Mouse (Mus musculus): ENCODE results near the gene Slc25a13. TPM values are rescaled to one million over a fixed set of nuclear protein-coding genes. Genes with fewer than 3 reads are reported as not detected.

Gene Slc25a13
- polyA plus RNA-seq, 1 experiment from 2014 or later: 55.2 TPM

GRCm38 (mm10) chr6:6175350-6175971 is 41.5 kb downstream of the Slc25a13 start:
- H3K27ac ChIP-seq: no peak overlapping the region
- H3K9ac ChIP-seq (ENCODE audit: low read depth, low read length): no peak overlapping the region
- DNase-seq (ENCODE audit: low spot score) (no peak), ATAC-seq (replicated peaks; ENCODE audit: low FRiP score, low read depth) (no peak)
- no peak overlapping the region for H3K4me3 ChIP-seq (replicated peaks; ENCODE audit: low read depth, low read length)
- H3K36me3 ChIP-seq (ENCODE audit: insufficient read depth, low read length): 0 out of 2 replicates have a peak, but pooled peaks cover 4% of the 10 kb centered on the region
- TF ChIP-seq CTCF (IDR thresholded peaks at IDR 0.05; ENCODE audit: low read depth): no peak
- WGBS: 80% methylated on average over 5 of the region's 5 CpGs
- no peak overlapping the region for H3K4me2 ChIP-seq (ENCODE audit: low read length)
- 0 out of 2 replicates have a peak, but pooled peaks cover 9% of the 10 kb centered on the region for H3K4me1 ChIP-seq (replicated peaks; ENCODE audit: insufficient read depth, low read length)
- H3K27me3 ChIP-seq (ENCODE audit: insufficient read depth, low read length): no peaks in the 10 kb centered on the region
- no peaks in the 10 kb centered on the region for H3K9me3 ChIP-seq (replicated peaks; ENCODE audit: low read length)

DNA sequence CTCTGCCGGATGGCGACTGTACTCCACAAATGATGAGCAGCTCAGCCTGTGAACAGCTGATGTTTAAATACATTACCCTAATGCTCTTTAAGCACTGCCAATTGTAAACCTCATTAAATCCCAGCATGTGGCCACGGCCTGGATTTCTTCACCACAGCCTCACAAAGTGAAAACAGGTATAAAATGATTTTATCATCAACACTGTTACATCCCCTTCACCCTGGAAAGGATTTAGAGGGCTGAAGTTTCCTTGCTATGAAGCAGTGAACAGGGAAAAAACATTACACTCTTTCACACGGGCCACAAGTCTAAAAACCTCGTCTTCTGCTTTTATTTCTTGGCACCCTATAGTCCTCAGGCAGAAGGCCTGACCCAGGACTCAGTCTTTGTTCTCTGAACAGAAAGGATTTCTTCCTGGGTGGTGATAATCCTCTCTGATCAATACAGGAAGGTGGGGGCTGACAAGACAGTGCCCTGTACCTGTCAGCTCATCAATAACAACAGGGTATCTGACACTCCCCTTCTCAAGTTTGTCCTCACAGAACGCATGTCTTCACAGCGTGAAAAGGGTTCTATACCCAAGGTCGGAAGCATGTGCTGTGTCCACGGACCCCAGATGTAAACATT is 42.9 kb downstream of the Slc25a13 start:
- H3K9ac ChIP-seq (ENCODE audit: low read depth, low read length): no peak overlapping the region
- TF ChIP-seq CTCF (IDR thresholded peaks at IDR 0.05; ENCODE audit: low read depth): no peak
- WGBS: 38% methylated on average over 9 of the region's 9 CpGs
- 0 out of 2 replicates have a peak, but pooled peaks cover 4% of the 10 kb centered on the region for H3K36me3 ChIP-seq (ENCODE audit: insufficient read depth, low read length)
- no peak overlapping the region for H3K4me2 ChIP-seq (ENCODE audit: low read length)
- H3K4me3 ChIP-seq (replicated peaks; ENCODE audit: low read depth, low read length): no peak overlapping the region
- no peaks in the 10 kb centered on the region for H3K27me3 ChIP-seq (ENCODE audit: insufficient read depth, low read length)
- no peak overlapping the region for H3K27ac ChIP-seq
- ATAC-seq (replicated peaks; ENCODE audit: low FRiP score, low read depth) (no peak), DNase-seq (ENCODE audit: low spot score) (no peak)
- H3K9me3 ChIP-seq (replicated peaks; ENCODE audit: low read length): no peaks in the 10 kb centered on the region
- 0 out of 2 replicates have a peak, but pooled peaks cover 9% of the 10 kb centered on the region for H3K4me1 ChIP-seq (replicated peaks; ENCODE audit: insufficient read depth, low read length)

- Histone ChIP-seq H3K4me1 (replicated peaks; ENCODE audit: insufficient read depth, low read length) (0 out of 2 replicates have a peak, but pooled peaks cover 11% of the 10 kb centered on the region), H3K27me3 (ENCODE audit: insufficient read depth, low read length) (no peaks in the 10 kb centered on the region), H3K9ac (ENCODE audit: low read depth, low read length) (no peak overlapping the region), H3K4me2 (ENCODE audit: low read length) (no peak overlapping the region), H3K27ac (no peak overlapping the region), H3K4me3 (replicated peaks; ENCODE audit: low read depth, low read length) (no peak overlapping the region), H3K9me3 (replicated peaks; ENCODE audit: low read length) (no peaks in the 10 kb centered on the region), H3K36me3 (ENCODE audit: insufficient read depth, low read length) (no peaks in the 10 kb centered on the region)
- ATAC-seq (replicated peaks; ENCODE audit: low FRiP score, low read depth): no peak
- TF ChIP-seq CTCF (IDR thresholded peaks at IDR 0.05; ENCODE audit: low read depth): no peak
- 35% methylated on average over 15 of the region's 15 CpGs for WGBS
- no peak for DNase-seq (ENCODE audit: low spot score)
Measured at GRCm38 (mm10) chr6:6173166-6173934, 43.6 kb downstream of the Slc25a13 start.

DNA sequence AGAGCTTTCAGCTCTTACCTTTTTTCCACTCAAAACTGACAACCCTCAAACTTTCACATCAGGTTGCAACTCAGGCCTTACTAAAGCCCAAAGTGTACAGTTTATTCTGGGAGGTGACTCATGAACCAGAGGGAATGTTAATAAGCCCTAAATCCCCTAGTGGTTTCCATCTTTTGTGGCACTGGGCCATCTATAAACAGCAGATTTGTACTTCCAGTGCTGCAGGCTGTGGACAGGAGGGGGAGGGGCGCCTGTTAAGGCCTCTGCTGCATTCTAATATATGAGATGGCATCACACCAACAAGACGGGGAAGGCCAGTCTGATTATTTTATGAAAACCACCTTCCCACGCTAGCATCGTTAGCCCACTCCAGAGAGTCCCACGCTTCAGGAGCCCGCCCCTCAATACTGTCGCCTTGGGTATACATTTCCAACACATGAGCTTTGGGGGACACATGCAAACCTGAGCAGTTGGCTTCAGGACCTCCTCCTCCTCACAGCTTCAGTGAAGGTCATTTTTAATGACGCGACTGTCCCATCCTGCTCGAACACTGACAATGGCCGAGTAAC is 48.3 kb downstream of the Slc25a13 start:
- H3K4me2 ChIP-seq (ENCODE audit: low read length): no peak overlapping the region
- 72% methylated on average over 11 of the region's 11 CpGs for WGBS
- peak; percentile 36; the same call in 1 of the 2 replicates for ATAC-seq (replicated peaks; ENCODE audit: low FRiP score, low read depth)

DNA sequence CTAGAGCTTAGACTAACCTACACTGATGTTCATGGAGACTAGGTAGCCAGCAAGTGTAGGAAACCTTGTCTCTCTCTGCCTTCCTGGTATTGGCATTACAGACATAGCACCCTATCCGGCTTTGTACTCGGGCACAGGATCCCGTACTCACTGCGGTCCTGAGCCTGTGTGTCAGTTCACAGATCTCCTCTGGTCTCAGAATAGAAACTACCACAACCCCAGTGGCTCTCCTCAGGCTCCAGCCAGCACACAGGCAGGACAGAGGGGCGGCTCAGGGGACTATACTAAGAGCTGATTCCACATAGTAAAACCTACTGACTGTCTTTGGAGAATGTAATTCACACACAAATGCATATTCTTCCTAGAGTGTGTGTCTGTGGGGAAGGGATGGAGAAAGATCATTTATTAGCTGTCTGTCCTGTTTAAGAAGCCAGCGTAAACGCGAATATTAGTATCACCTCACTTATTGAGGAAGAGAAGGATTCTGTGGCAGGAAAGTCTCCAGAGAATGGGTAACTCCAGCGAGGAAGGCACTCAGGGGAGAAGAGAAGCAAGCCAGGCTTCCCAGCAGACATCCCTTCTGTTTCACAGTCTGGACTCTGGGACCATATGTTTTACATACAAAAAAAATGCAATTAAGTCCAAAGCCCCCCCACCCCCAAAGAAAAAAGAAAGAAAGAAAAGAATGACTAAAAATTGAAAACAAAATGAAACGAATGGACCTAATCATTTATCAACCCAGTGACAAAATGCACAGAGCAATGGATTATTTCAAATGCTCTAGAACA is 49.4 kb downstream of the Slc25a13 start:
- ATAC-seq (replicated peaks; ENCODE audit: low FRiP score, low read depth) (no peak), DNase-seq (ENCODE audit: low spot score) (no peak)
- Histone ChIP-seq H3K4me1 (replicated peaks; ENCODE audit: insufficient read depth, low read length) (0 out of 2 replicates have a peak, but pooled peaks cover 3% of the 10 kb centered on the region), H3K9ac (ENCODE audit: low read depth, low read length) (no peak overlapping the region), H3K27me3 (ENCODE audit: insufficient read depth, low read length) (no peaks in the 10 kb centered on the region), H3K4me2 (ENCODE audit: low read length) (no peak overlapping the region), H3K9me3 (replicated peaks; ENCODE audit: low read length) (no peaks in the 10 kb centered on the region), H3K4me3 (replicated peaks; ENCODE audit: low read depth, low read length) (no peak overlapping the region), H3K27ac (no peak overlapping the region), H3K36me3 (ENCODE audit: insufficient read depth, low read length) (no peaks in the 10 kb centered on the region)
- 93% methylated on average over 10 of the region's 10 CpGs for WGBS
- TF ChIP-seq CTCF (IDR thresholded peaks at IDR 0.05; ENCODE audit: low read depth): no peak

More for the DNA sequence above, 48.3 kb downstream of the Slc25a13 start:
- H3K36me3 ChIP-seq (ENCODE audit: insufficient read depth, low read length): no peaks in the 10 kb centered on the region
- no peak overlapping the region for H3K4me3 ChIP-seq (replicated peaks; ENCODE audit: low read depth, low read length)
- no peak for TF ChIP-seq CTCF (IDR thresholded peaks at IDR 0.05; ENCODE audit: low read depth)
- H3K27ac ChIP-seq: no peak overlapping the region
- H3K27me3 ChIP-seq (ENCODE audit: insufficient read depth, low read length): no peaks in the 10 kb centered on the region
- 0 out of 2 replicates have a peak, but pooled peaks cover 8% of the 10 kb centered on the region for H3K4me1 ChIP-seq (replicated peaks; ENCODE audit: insufficient read depth, low read length)
- DNase-seq (ENCODE audit: low spot score): peak; percentile 43
- H3K9me3 ChIP-seq (replicated peaks; ENCODE audit: low read length): no peaks in the 10 kb centered on the region
- H3K9ac ChIP-seq (ENCODE audit: low read depth, low read length): no peak overlapping the region
